Mouse (Mus musculus) CH12.LX (cell line): ENCODE data around the gene Ankrd39.

Experiments used
- CTCF ChIP-seq, 2 experiments: IDR thresholded peaks in 1 of 2; conservative IDR thresholded peaks in 1 of 2; 2 replicates each; pipeline ENCODE4 v1.5.1; 2011 to 2012; ENCODE audit warnings: low read depth in 2 of 2, low read length in 2 of 2, improper control_type of control experiment in 1 of 2, inconsistent platforms in 1 of 2, mild to moderate bottlenecking in 1 of 2, moderate library complexity in 1 of 2
- KAT2A ChIP-seq: IDR thresholded peaks from 2 replicates; pipeline ENCODE4 v1.6.1; 2012; ENCODE audit warnings: low read length, improper control_type of control experiment, inconsistent platforms; ENCODE audit not compliant: insufficient replicate concordance

GRCm38 (mm10) chr1:36529274-36529673, 18.0 kb downstream of the Ankrd39 start:
- TF ChIP-seq CTCF (conservative IDR thresholded peaks at IDR 0.05 in 1 of 2, IDR thresholded peaks at IDR 0.05 in 1 of 2; ENCODE audit: low read depth in 2 of 2, low read length in 2 of 2) = no peak
- no peak for TF ChIP-seq KAT2A
